Mouse (Mus musculus): ENCODE data around the gene Gm42688. TPM values are rescaled to one million over a fixed set of nuclear protein-coding genes. Genes with fewer than 3 reads are reported as not detected.
"Not testable (repeated sequence)": the region's sequence is repeated elsewhere in the genome, so short reads cannot be mapped to it uniquely, and the experiment has no call there.

Gene Gm42688
- polyA plus RNA-seq, 1 experiment from 2014 or later, result 2.7 TPM

GRCm38 (mm10) chr6:83153485-83153884 lies 52.1 kb downstream of the Gm42688 start:
- 74% methylated on average over 5 of the region's 5 CpGs for WGBS
- no peak overlapping the region for H3K9ac ChIP-seq
- ATAC-seq (ENCODE audit: insufficient read depth, low FRiP score, low read depth), result no peak

GRCm38 (mm10) chr6:83155552-83156238 lies 54.3 kb downstream of the Gm42688 start:
- no peak for ATAC-seq (ENCODE audit: insufficient read depth, low FRiP score, low read depth)
- H3K27ac ChIP-seq, result no peak overlapping the region
- H3K9me3 ChIP-seq, result no peaks in the 10 kb centered on the region
- H3K27me3 ChIP-seq (replicated peaks), result peaks cover 3% of the 10 kb centered on the region
- H3K4me1 ChIP-seq, result peaks cover 8% of the 10 kb centered on the region; the same call in 1 of the 2 replicates
- peak overlapping the region; percentile 92 for H3K4me2 ChIP-seq
- 0 out of 2 replicates have a peak, but pooled peaks cover 5% of the 10 kb centered on the region for H3K36me3 ChIP-seq
- H3K9ac ChIP-seq, result no peak overlapping the region; the same call in 1 of the 2 replicates
- 9% methylated on average over 23 of the region's 23 CpGs for WGBS
- peak overlapping the region; percentile 55 for H3K4me3 ChIP-seq (replicated peaks)

More at GRCm38 (mm10) chr6:83153485-83153884, 52.1 kb downstream of the Gm42688 start:
- no peaks in the 10 kb centered on the region for H3K9me3 ChIP-seq
- peaks cover 17% of the 10 kb centered on the region for H3K36me3 ChIP-seq
- H3K27ac ChIP-seq, result no peak overlapping the region
- no peak overlapping the region for H3K4me2 ChIP-seq
- H3K4me1 ChIP-seq, result peaks cover 8% of the 10 kb centered on the region; the same call in 1 of the 2 replicates
- no peak overlapping the region for H3K4me3 ChIP-seq (replicated peaks)
- H3K27me3 ChIP-seq (replicated peaks), result no peaks in the 10 kb centered on the region

GRCm38 (mm10) chr6:83156259-83156684 lies 54.9 kb downstream of the Gm42688 start, which contains the start of the genes Wdr54 and 1700003E16Rik:
Gene Wdr54, minus strand, starts transcription at chr6:83156397.
Gene 1700003E16Rik, plus strand, starts transcription at chr6:83156404.
- H3K9ac ChIP-seq, result no peak within 1 kb of the TSS; the same call in 1 of the 2 replicates
- no peaks in the 10 kb centered on the region for H3K9me3 ChIP-seq
- peak; percentile 65 for ATAC-seq (ENCODE audit: insufficient read depth, low FRiP score, low read depth)

GRCm38 (mm10) chr6:83159456-83159855 lies 58.0 kb downstream of the Gm42688 start:
- Histone ChIP-seq H3K4me1 (peaks cover 24% of the 10 kb centered on the region), H3K27me3 (replicated peaks) (peaks cover 19% of the 10 kb centered on the region)
- H3K36me3 ChIP-seq; H3K9ac ChIP-seq; H3K9me3 ChIP-seq; ATAC-seq (ENCODE audit: insufficient read depth, low FRiP score, low read depth); H3K4me2 ChIP-seq; H3K4me3 ChIP-seq (replicated peaks); H3K27ac ChIP-seq: not testable (repeated sequence)
- 27% methylated on average over 3 of the region's 3 CpGs for WGBS

More at GRCm38 (mm10) chr6:83156259-83156684, 54.9 kb downstream of the Gm42688 start, which contains the start of the genes Wdr54 and 1700003E16Rik:
- Histone ChIP-seq H3K4me2 (peak within 1 kb of the TSS; percentile 92), H3K27me3 (replicated peaks) (peaks cover 9% of the 10 kb centered on the region), H3K27ac (no peak within 1 kb of the TSS), H3K4me3 (replicated peaks) (peak within 1 kb of the TSS; percentile 55), H3K4me1 (peaks cover 10% of the 10 kb centered on the region; the same call in 1 of the 2 replicates), H3K36me3 (0 out of 2 replicates have a peak, but pooled peaks cover 5% of the 10 kb centered on the region)
- WGBS, result under 1% methylated on average over 32 of the region's 32 CpGs

MicroRNAs within 50 kb of the gene (microRNA counts, 519-probe panel; counts per million panel counts)
- 1,945 counts per million, percentile 21 among the panel's probes with 10 or more counts for microRNA mmu-miR-3470a+mmu-miR-3470b

Small RNAs within 50 kb of the gene (microRNA-seq; reads per million reads assigned to microRNA genes)
- gene Mir3470a, result not detected

Other genes with a start within 250 kb of the Gm42688 start
- 2.0 and 2.1 TPM in 2 replicates for gene Sema4f, start 161.8 kb upstream of the Gm42688 start, polyA plus RNA-seq (2015; fragmentation: Nextera tagmentation; extraction: Ambion mirVana)
- gene M1ap, start 154.7 kb upstream of the Gm42688 start, polyA plus RNA-seq (2015; fragmentation: Nextera tagmentation; extraction: Ambion mirVana), result 0.84 and 1.2 TPM in 2 replicates
- gene Dok1, start 68.1 kb upstream of the Gm42688 start, polyA plus RNA-seq (2015; fragmentation: Nextera tagmentation; extraction: Ambion mirVana), result 11.9 and 14.3 TPM in 2 replicates
- 14.2 and 16.2 TPM in 2 replicates for gene Loxl3, start 67.4 kb upstream of the Gm42688 start, polyA plus RNA-seq (2015; fragmentation: Nextera tagmentation; extraction: Ambion mirVana)
- gene Aup1, start 47.1 kb upstream of the Gm42688 start, polyA plus RNA-seq (2015; fragmentation: Nextera tagmentation; extraction: Ambion mirVana), result 211 and 212 TPM in 2 replicates
- gene Htra2, start 46.3 kb upstream of the Gm42688 start, polyA plus RNA-seq (2015; fragmentation: Nextera tagmentation; extraction: Ambion mirVana), result 86.6 and 94.1 TPM in 2 replicates
- 5.4 and 7.1 TPM in 2 replicates for gene Dqx1, start 43.8 kb upstream of the Gm42688 start, polyA plus RNA-seq (2015; fragmentation: Nextera tagmentation; extraction: Ambion mirVana)
- 7.5 and 9.3 TPM in 2 replicates for gene Tlx2, start 31.3 kb upstream of the Gm42688 start, polyA plus RNA-seq (2015; fragmentation: Nextera tagmentation; extraction: Ambion mirVana)
- gene Pcgf1, start 23.7 kb upstream of the Gm42688 start, polyA plus RNA-seq (2015; fragmentation: Nextera tagmentation; extraction: Ambion mirVana), result 29.6 and 34.6 TPM in 2 replicates
- gene Lbx2, start 15.2 kb upstream of the Gm42688 start, polyA plus RNA-seq (2015; fragmentation: Nextera tagmentation; extraction: Ambion mirVana), result 0.59 and 0.63 TPM in 2 replicates
- gene Ccdc142, start within 50 bp of the Gm42688 start, polyA plus RNA-seq (2015; fragmentation: Nextera tagmentation; extraction: Ambion mirVana), result 2.5 and 3.6 TPM in 2 replicates
- 122 and 136 TPM in 2 replicates for gene Mrpl53, start 7.4 kb downstream of the Gm42688 start, polyA plus RNA-seq (2015; fragmentation: Nextera tagmentation; extraction: Ambion mirVana)
- gene Mogs, start 13.9 kb downstream of the Gm42688 start, polyA plus RNA-seq (2015; fragmentation: Nextera tagmentation; extraction: Ambion mirVana), result 53.6 and 58.0 TPM in 2 replicates
- gene Wbp1, start 19.9 kb downstream of the Gm42688 start, polyA plus RNA-seq (2015; fragmentation: Nextera tagmentation; extraction: Ambion mirVana), result 91.5 and 101 TPM in 2 replicates
- gene Ino80b, start 23.8 kb downstream of the Gm42688 start, polyA plus RNA-seq (2015; fragmentation: Nextera tagmentation; extraction: Ambion mirVana), result 11.3 and 11.4 TPM in 2 replicates
- 31.3 and 31.9 TPM in 2 replicates for gene Rtkn, start 33.8 kb downstream of the Gm42688 start, polyA plus RNA-seq (2015; fragmentation: Nextera tagmentation; extraction: Ambion mirVana)
- 3.6 and 5.1 TPM in 2 replicates for gene Wdr54, start 54.8 kb downstream of the Gm42688 start, polyA plus RNA-seq (2015; fragmentation: Nextera tagmentation; extraction: Ambion mirVana)
- gene 1700003E16Rik, start 54.8 kb downstream of the Gm42688 start, polyA plus RNA-seq (2015; fragmentation: Nextera tagmentation; extraction: Ambion mirVana), result 2.3 and 2.7 TPM in 2 replicates
- 84.7 and 86.1 TPM in 2 replicates for gene Dctn1, start 64.3 kb downstream of the Gm42688 start, polyA plus RNA-seq (2015; fragmentation: Nextera tagmentation; extraction: Ambion mirVana)
- gene Slc4a5, start 118.2 kb downstream of the Gm42688 start, polyA plus RNA-seq (2015; fragmentation: Nextera tagmentation; extraction: Ambion mirVana), result 0.26 and 0.40 TPM in 2 replicates
- 33.7 and 42.0 TPM in 2 replicates for gene Mthfd2, start 224.3 kb downstream of the Gm42688 start, polyA plus RNA-seq (2015; fragmentation: Nextera tagmentation; extraction: Ambion mirVana)
- 63.5 and 64.5 TPM in 2 replicates for gene Mob1a, start 224.4 kb downstream of the Gm42688 start, polyA plus RNA-seq (2015; fragmentation: Nextera tagmentation; extraction: Ambion mirVana)
- 149 and 164 TPM in 2 replicates for gene Bola3, start 247.5 kb downstream of the Gm42688 start, polyA plus RNA-seq (2015; fragmentation: Nextera tagmentation; extraction: Ambion mirVana)

All from stomach, embryonic 15.5 days (tissue).